Mouse (Mus musculus): ENCODE data around the gene Crip2. TPM values are rescaled to one million over a fixed set of nuclear protein-coding genes. Genes with fewer than 3 reads are reported as not detected.

The Crip2 gene
- polyA plus RNA-seq, 1 experiment from 2014 or later: 140 TPM

- no peak for ATAC-seq (ENCODE audit: insufficient read depth, low FRiP score)
- peaks cover 31% of the 10 kb centered on the region for H3K4me1 ChIP-seq (ENCODE audit: control insufficient read depth, insufficient read depth, low read length)
- no peak overlapping the region for H3K4me2 ChIP-seq (ENCODE audit: low read depth, low read length)
Observed at GRCm38 (mm10) chr12:113150591-113150990, 10.6 kb downstream of the Crip2 start.

GRCm38 (mm10) chr12:113151046-113151445, 11.0 kb downstream of the Crip2 start:
- Histone ChIP-seq H3K27ac (ENCODE audit: low read length) (no peak overlapping the region), H3K36me3 (ENCODE audit: control insufficient read depth, insufficient read depth, low read length) (no peaks in the 10 kb centered on the region), H3K4me3 (replicated peaks; ENCODE audit: low read length) (no peak overlapping the region), H3K9ac (ENCODE audit: low read length) (no peak overlapping the region), H3K9me3 (replicated peaks; ENCODE audit: control insufficient read depth, low read length) (no peaks in the 10 kb centered on the region), H3K27me3 (ENCODE audit: control insufficient read depth, insufficient read depth, low read length) (0 out of 2 replicates have a peak, but pooled peaks cover 7% of the 10 kb centered on the region), H3K4me2 (ENCODE audit: low read depth, low read length) (peak overlapping the region; percentile 83), H3K4me1 (ENCODE audit: control insufficient read depth, insufficient read depth, low read length) (peaks cover 31% of the 10 kb centered on the region)
- no peak for ATAC-seq (ENCODE audit: insufficient read depth, low FRiP score)
- WGBS: 64% methylated on average over 8 of the region's 8 CpGs

More at GRCm38 (mm10) chr12:113150591-113150990, 10.6 kb downstream of the Crip2 start:
- Histone ChIP-seq H3K9me3 (replicated peaks; ENCODE audit: control insufficient read depth, low read length) (no peaks in the 10 kb centered on the region), H3K27me3 (ENCODE audit: control insufficient read depth, insufficient read depth, low read length) (0 out of 2 replicates have a peak, but pooled peaks cover 7% of the 10 kb centered on the region), H3K27ac (ENCODE audit: low read length) (no peak overlapping the region), H3K36me3 (ENCODE audit: control insufficient read depth, insufficient read depth, low read length) (no peaks in the 10 kb centered on the region), H3K4me3 (replicated peaks; ENCODE audit: low read length) (no peak overlapping the region), H3K9ac (ENCODE audit: low read length) (no peak overlapping the region)
- 69% methylated on average over 4 of the region's 4 CpGs for WGBS

- H3K9ac ChIP-seq (ENCODE audit: low read length): peak overlapping the region; percentile 75
- peak overlapping the region; percentile 83 for H3K4me2 ChIP-seq (ENCODE audit: low read depth, low read length)
- H3K27ac ChIP-seq (ENCODE audit: low read length): no peak overlapping the region
- H3K9me3 ChIP-seq (replicated peaks; ENCODE audit: control insufficient read depth, low read length): no peaks in the 10 kb centered on the region
- H3K36me3 ChIP-seq (ENCODE audit: control insufficient read depth, insufficient read depth, low read length): no peaks in the 10 kb centered on the region
- H3K27me3 ChIP-seq (ENCODE audit: control insufficient read depth, insufficient read depth, low read length): 0 out of 2 replicates have a peak, but pooled peaks cover 7% of the 10 kb centered on the region
- H3K4me1 ChIP-seq (ENCODE audit: control insufficient read depth, insufficient read depth, low read length): peaks cover 28% of the 10 kb centered on the region
- H3K4me3 ChIP-seq (replicated peaks; ENCODE audit: low read length): peak overlapping the region; percentile 62
- ATAC-seq (ENCODE audit: insufficient read depth, low FRiP score): no peak
- 2% methylated on average over 36 of the region's 36 CpGs for WGBS
Observed at GRCm38 (mm10) chr12:113151661-113152271, 11.7 kb downstream of the Crip2 start.

DNA sequence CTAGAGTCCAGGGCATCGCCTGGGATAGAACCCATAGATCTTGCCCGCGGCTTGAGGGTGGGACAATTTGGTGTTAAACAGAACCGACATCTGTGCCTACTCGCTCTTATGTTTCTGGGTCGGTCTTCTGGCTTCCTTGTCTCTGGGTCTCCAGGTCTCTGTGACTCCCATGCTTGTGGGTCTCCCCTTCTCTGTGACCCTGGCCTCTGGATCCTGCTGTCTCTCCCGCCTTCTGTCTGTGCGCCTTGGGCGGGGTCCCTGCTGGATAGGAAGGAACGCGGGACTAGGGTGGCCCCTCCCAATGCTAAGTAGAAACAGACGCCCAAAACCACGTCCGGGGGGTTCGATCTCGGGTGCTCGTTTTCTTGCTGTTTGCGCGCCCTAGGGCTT, 12.2 kb downstream of the Crip2 start:
- Histone ChIP-seq H3K9me3 (replicated peaks; ENCODE audit: control insufficient read depth, low read length) (no peaks in the 10 kb centered on the region), H3K4me1 (ENCODE audit: control insufficient read depth, insufficient read depth, low read length) (peaks cover 32% of the 10 kb centered on the region), H3K27ac (ENCODE audit: low read length) (no peak overlapping the region), H3K27me3 (ENCODE audit: control insufficient read depth, insufficient read depth, low read length) (0 out of 2 replicates have a peak, but pooled peaks cover 7% of the 10 kb centered on the region), H3K4me2 (ENCODE audit: low read depth, low read length) (peak overlapping the region; percentile 83), H3K9ac (ENCODE audit: low read length) (peak overlapping the region; percentile 75), H3K4me3 (replicated peaks; ENCODE audit: low read length) (peak overlapping the region; percentile 62), H3K36me3 (ENCODE audit: control insufficient read depth, insufficient read depth, low read length) (no peaks in the 10 kb centered on the region)
- 17% methylated on average over 19 of the region's 19 CpGs for WGBS
- ATAC-seq (ENCODE audit: insufficient read depth, low FRiP score): no peak

DNA sequence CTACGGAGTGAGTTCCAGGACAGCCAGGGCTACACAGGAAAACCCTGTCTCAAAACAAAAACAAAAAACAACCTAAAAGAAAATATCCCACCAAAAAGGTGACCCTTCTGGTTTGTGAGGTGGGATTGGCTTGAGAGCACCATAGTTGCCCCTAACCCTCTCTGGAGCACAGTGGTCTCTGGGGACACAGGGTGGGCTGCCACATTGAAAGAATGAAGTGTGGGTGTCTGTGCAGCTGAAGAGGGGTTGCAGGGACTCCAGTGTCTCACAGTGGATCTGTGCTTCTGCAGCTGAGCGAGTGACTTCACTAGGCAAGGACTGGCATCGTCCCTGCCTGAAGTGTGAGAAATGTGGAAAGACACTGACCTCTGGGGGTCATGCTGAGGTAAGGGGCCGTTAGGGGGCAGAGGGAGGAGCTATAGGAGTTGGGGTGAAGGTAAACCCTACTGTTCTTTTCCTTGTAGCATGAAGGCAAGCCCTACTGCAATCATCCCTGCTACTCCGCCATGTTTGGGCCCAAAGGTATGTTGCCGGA, 13.0 kb downstream of the Crip2 start:
- Histone ChIP-seq H3K27ac (ENCODE audit: low read length) (no peak overlapping the region), H3K36me3 (ENCODE audit: control insufficient read depth, insufficient read depth, low read length) (no peaks in the 10 kb centered on the region), H3K9me3 (replicated peaks; ENCODE audit: control insufficient read depth, low read length) (no peaks in the 10 kb centered on the region), H3K9ac (ENCODE audit: low read length) (no peak overlapping the region), H3K27me3 (ENCODE audit: control insufficient read depth, insufficient read depth, low read length) (0 out of 2 replicates have a peak, but pooled peaks cover 7% of the 10 kb centered on the region), H3K4me2 (ENCODE audit: low read depth, low read length) (peak overlapping the region; percentile 83), H3K4me1 (ENCODE audit: control insufficient read depth, insufficient read depth, low read length) (peaks cover 32% of the 10 kb centered on the region), H3K4me3 (replicated peaks; ENCODE audit: low read length) (peak overlapping the region; percentile 62; the same call in 1 of the 2 replicates)
- no peak for ATAC-seq (ENCODE audit: insufficient read depth, low FRiP score)
- WGBS: 81% methylated on average over 6 of the region's 6 CpGs

DNA sequence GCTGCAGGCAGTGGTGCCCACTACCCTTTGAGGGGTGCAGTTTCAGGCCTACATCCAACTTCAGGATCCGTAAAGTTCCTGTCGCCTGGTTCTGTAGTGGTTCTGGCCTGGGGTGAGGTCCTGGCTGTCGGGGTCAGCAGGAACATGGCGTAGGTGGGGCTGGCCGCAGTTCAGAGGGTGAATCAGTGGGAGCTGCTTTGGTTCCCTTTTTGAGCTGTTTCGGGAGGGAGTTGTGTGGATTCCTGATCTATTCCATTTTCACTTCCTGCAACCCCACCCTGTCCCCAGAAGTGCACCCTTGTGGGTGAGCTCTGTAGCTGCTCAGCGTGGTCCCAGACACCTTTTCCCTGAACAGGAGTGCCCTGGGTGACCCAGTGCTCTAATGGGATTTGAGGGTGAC, 13.9 kb downstream of the Crip2 start:
- Histone ChIP-seq H3K9ac (ENCODE audit: low read length) (no peak overlapping the region), H3K4me2 (ENCODE audit: low read depth, low read length) (no peak overlapping the region), H3K27ac (ENCODE audit: low read length) (no peak overlapping the region), H3K4me3 (replicated peaks; ENCODE audit: low read length) (no peak overlapping the region), H3K9me3 (replicated peaks; ENCODE audit: control insufficient read depth, low read length) (no peaks in the 10 kb centered on the region), H3K4me1 (ENCODE audit: control insufficient read depth, insufficient read depth, low read length) (peaks cover 32% of the 10 kb centered on the region), H3K27me3 (ENCODE audit: control insufficient read depth, insufficient read depth, low read length) (0 out of 2 replicates have a peak, but pooled peaks cover 7% of the 10 kb centered on the region), H3K36me3 (ENCODE audit: control insufficient read depth, insufficient read depth, low read length) (no peaks in the 10 kb centered on the region)
- 89% methylated on average over 7 of the region's 7 CpGs for WGBS
- no peak for ATAC-seq (ENCODE audit: insufficient read depth, low FRiP score)

- no peak for ATAC-seq (ENCODE audit: insufficient read depth, low FRiP score)
Observed at GRCm38 (mm10) chr12:113154747-113155075, 14.7 kb downstream of the Crip2 start.

GRCm38 (mm10) chr12:113155076-113155771, 15.2 kb downstream of the Crip2 start:
- Histone ChIP-seq H3K27me3 (ENCODE audit: control insufficient read depth, insufficient read depth, low read length) (0 out of 2 replicates have a peak, but pooled peaks cover 7% of the 10 kb centered on the region), H3K4me3 (replicated peaks; ENCODE audit: low read length) (peak overlapping the region; percentile 52), H3K4me1 (ENCODE audit: control insufficient read depth, insufficient read depth, low read length) (peaks cover 32% of the 10 kb centered on the region), H3K36me3 (ENCODE audit: control insufficient read depth, insufficient read depth, low read length) (no peaks in the 10 kb centered on the region), H3K9me3 (replicated peaks; ENCODE audit: control insufficient read depth, low read length) (no peaks in the 10 kb centered on the region), H3K9ac (ENCODE audit: low read length) (peak overlapping the region; percentile 81), H3K4me2 (ENCODE audit: low read depth, low read length) (peak overlapping the region; percentile 94), H3K27ac (ENCODE audit: low read length) (peak overlapping the region; percentile 93)
- whole genome bisulfite sequencing: 5% methylated on average over 32 of the region's 32 CpGs
- ATAC-seq (ENCODE audit: insufficient read depth, low FRiP score): no peak

More at GRCm38 (mm10) chr12:113154747-113155075, 14.7 kb downstream of the Crip2 start:
- WGBS: 70% methylated on average over 6 of the region's 6 CpGs
- H3K4me2 ChIP-seq (ENCODE audit: low read depth, low read length): peak overlapping the region; percentile 94
- H3K36me3 ChIP-seq (ENCODE audit: control insufficient read depth, insufficient read depth, low read length): no peaks in the 10 kb centered on the region
- peaks cover 32% of the 10 kb centered on the region for H3K4me1 ChIP-seq (ENCODE audit: control insufficient read depth, insufficient read depth, low read length)
- H3K9me3 ChIP-seq (replicated peaks; ENCODE audit: control insufficient read depth, low read length): no peaks in the 10 kb centered on the region
- H3K9ac ChIP-seq (ENCODE audit: low read length): peak overlapping the region; percentile 81
- 0 out of 2 replicates have a peak, but pooled peaks cover 7% of the 10 kb centered on the region for H3K27me3 ChIP-seq (ENCODE audit: control insufficient read depth, insufficient read depth, low read length)
- peak overlapping the region; percentile 52 for H3K4me3 ChIP-seq (replicated peaks; ENCODE audit: low read length)
- peak overlapping the region; percentile 93 for H3K27ac ChIP-seq (ENCODE audit: low read length)
